Mouse (Mus musculus) stomach, embryonic 16.5 days (tissue): Measurements from ENCODE around the gene Ctbp2. TPM values are rescaled to one million over a fixed set of nuclear protein-coding genes. Genes with fewer than 3 reads are reported as not detected.

Experiments used
- ATAC-seq: fragments of 200-750 bp; cut with Nextera tagmentation; 2 replicates; pipeline ENCODE4 v1.8.0; 2017; ENCODE audit warnings: moderate number of reproducible peaks, moderate TSS enrichment; ENCODE audit not compliant: insufficient read depth, low FRiP score
- H3K27ac ChIP-seq: fragments of 300-500 bp; sonication (generic); 2 replicates; pipeline ENCODE4 v1.5.1; 2014; ENCODE audit warnings: low read length
- H3K27me3 ChIP-seq: fragments of 300-500 bp; sonication (generic); 2 replicates; pipeline ENCODE4 v1.6.1; 2014; ENCODE audit warnings: low read length, control low read depth, mixed read lengths; ENCODE audit not compliant: control insufficient read depth, insufficient read depth
- H3K36me3 ChIP-seq: fragments of 300-500 bp; sonication (generic); 2 replicates; pipeline ENCODE4 v1.6.1; 2014; ENCODE audit warnings: low read length; ENCODE audit not compliant: control insufficient read depth, insufficient read depth
- H3K4me1 ChIP-seq: fragments of 300-500 bp; sonication (generic); 2 replicates; pipeline ENCODE4 v1.6.1; 2014; ENCODE audit warnings: low read length, control low read depth, mixed read lengths; ENCODE audit not compliant: control insufficient read depth, insufficient read depth
- H3K4me2 ChIP-seq: fragments of 300-500 bp; sonication (generic); 2 replicates; pipeline ENCODE4 v1.6.1; 2014; ENCODE audit warnings: low read depth, low read length, mixed read lengths
- H3K4me3 ChIP-seq: fragments of 300-500 bp; sonication (generic); replicated peaks from 2 replicates; pipeline ENCODE4 v1.5.1; 2014; ENCODE audit warnings: mild to moderate bottlenecking, low read length
- H3K9ac ChIP-seq: fragments of 300-500 bp; sonication (generic); 2 replicates; pipeline ENCODE4 v1.6.1; 2014; ENCODE audit warnings: low read length
- H3K9me3 ChIP-seq: fragments of 300-500 bp; sonication (generic); replicated peaks from 2 replicates; pipeline ENCODE4 v1.6.1; 2016; ENCODE audit warnings: low read length, control low read depth; ENCODE audit not compliant: control insufficient read depth
- WGBS: fragments of 180-500 bp; shearing (Covaris S2); extraction: QIAGEN DNeasy Blood & Tissue Kit; methylation state at CpG from one replicate; pipeline ENCODE4 v1.1.7; 2014; 5-methylcytosine and 5-hydroxymethylcytosine counted together
- polyA plus RNA-seq: library from polyadenylated mRNA; unstranded; fragments of >200 nt; fragmentation: Nextera tagmentation; extraction: Ambion mirVana; gene quantifications from 2 replicates; pipeline ENCODE4 v1.2.1, GENCODE M21; 2015

Ctbp2 gene
- polyA plus RNA-seq, 1 experiment from 2014 or later: 72.6 TPM

DNA sequence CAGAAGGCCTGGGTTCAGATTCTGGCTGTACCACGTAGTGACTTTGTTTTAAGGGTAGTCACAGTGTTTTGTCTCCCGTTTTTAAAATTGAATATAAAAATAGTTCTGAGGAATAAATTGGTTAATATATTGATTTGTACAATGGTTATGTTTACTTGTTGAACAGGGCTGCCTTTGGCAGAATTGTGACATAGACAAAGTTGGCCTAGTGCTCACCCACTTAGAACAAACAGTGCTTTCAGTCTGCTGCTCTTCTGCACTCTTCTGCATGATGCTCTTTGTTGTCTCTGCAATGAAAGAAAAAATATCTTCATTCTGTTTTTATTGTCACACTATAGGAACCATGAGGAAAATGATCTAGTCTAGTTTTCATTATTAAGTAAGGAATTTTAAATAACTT, 185.0 kb downstream of the Ctbp2 start:
- Histone ChIP-seq H3K4me1 (peaks cover 3% of the 10 kb centered on the region; the same call in 1 of the 2 replicates), H3K4me2 (no peak overlapping the region), H3K9ac (no peak overlapping the region), H3K4me3 (no peak overlapping the region), H3K27me3 (no peaks in the 10 kb centered on the region), H3K27ac (no peak overlapping the region), H3K36me3 (no peaks in the 10 kb centered on the region), H3K9me3 (no peaks in the 10 kb centered on the region)
- 66% methylated on average over 2 of the region's 2 CpGs for WGBS
- no peak for ATAC-seq

Other genes starting within 250 kb of the Ctbp2 start
- 10.5 and 10.6 TPM in 2 replicates for gene Zranb1, start 193.2 kb downstream of the Ctbp2 start, polyA plus RNA-seq
- 93.4 and 113 TPM in 2 replicates for gene Fgfr2, start 1.0 kb downstream of the Ctbp2 start, polyA plus RNA-seq